Mouse (Mus musculus): ENCODE data around the gene Rnf220. TPM values are rescaled to one million over a fixed set of nuclear protein-coding genes. Genes with fewer than 3 reads are reported as not detected.

The Rnf220 gene
- polyA plus RNA-seq, 1 experiment from 2014 or later = 115 TPM

DNA sequence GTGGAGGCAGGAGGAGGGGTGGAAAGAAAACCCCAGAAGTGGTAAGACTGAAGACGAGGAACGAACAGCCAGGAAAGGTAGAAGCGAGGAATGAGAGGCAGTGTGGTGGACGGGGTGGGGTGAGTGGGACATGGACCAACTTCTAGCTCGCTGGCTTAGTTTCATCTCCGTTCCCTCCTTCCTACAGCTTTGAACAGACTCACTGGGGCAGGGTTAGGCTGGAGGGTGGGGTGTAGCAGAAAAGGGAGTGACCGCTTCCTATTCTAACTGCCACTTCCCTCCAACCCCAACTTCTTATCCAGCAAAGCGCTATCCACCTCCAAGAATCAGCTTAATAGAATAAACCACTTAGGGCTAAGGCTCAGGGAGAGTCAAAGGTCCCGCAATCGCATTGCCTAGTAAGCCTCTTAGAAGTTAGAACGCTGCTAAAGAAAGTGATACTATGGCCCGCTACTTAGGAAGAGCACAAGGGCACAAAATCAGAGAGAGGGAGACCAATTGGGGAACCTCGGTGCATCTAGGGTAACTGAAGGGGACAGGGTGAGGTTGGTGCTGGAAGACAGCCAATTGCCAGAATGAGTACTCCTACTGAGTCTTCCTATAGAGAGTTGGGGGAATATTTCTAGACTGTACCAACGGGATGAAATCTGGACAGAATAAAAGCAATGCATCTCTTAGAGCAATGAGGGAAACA, 23.4 kb downstream of the Rnf220 start:
- H3K9me3 ChIP-seq (replicated peaks) = no peaks in the 10 kb centered on the region
- ATAC-seq = no peak
- no peak overlapping the region for H3K4me3 ChIP-seq
- no peaks in the 10 kb centered on the region for H3K36me3 ChIP-seq (ENCODE audit: poor library complexity, severe bottlenecking)
- peaks cover 20% of the 10 kb centered on the region; the same call in 1 of the 2 replicates for H3K27me3 ChIP-seq
- H3K9ac ChIP-seq = no peak overlapping the region
- H3K4me1 ChIP-seq = peaks cover 10% of the 10 kb centered on the region
- H3K4me2 ChIP-seq = no peak overlapping the region
- no peak overlapping the region for H3K27ac ChIP-seq
- 54% methylated on average over 14 of the region's 14 CpGs for WGBS

- no peaks in the 10 kb centered on the region for H3K9me3 ChIP-seq (replicated peaks)
- peaks cover 11% of the 10 kb centered on the region for H3K4me1 ChIP-seq
- 76% methylated on average over 4 of the region's 4 CpGs for WGBS
- no peaks in the 10 kb centered on the region for H3K36me3 ChIP-seq (ENCODE audit: poor library complexity, severe bottlenecking)
- H3K4me2 ChIP-seq = no peak overlapping the region
- H3K9ac ChIP-seq = no peak overlapping the region
- H3K27ac ChIP-seq = no peak overlapping the region
- H3K4me3 ChIP-seq = no peak overlapping the region
- peaks cover 5% of the 10 kb centered on the region; the same call in 1 of the 2 replicates for H3K27me3 ChIP-seq
- no peak for ATAC-seq
Observed at GRCm38 (mm10) chr4:117469471-117469870, 27.4 kb downstream of the Rnf220 start.

GRCm38 (mm10) chr4:117467936-117468335, 28.9 kb downstream of the Rnf220 start:
- peaks cover 11% of the 10 kb centered on the region for H3K4me1 ChIP-seq
- no peak for ATAC-seq
- WGBS = 82% methylated on average over 7 of the region's 7 CpGs

DNA sequence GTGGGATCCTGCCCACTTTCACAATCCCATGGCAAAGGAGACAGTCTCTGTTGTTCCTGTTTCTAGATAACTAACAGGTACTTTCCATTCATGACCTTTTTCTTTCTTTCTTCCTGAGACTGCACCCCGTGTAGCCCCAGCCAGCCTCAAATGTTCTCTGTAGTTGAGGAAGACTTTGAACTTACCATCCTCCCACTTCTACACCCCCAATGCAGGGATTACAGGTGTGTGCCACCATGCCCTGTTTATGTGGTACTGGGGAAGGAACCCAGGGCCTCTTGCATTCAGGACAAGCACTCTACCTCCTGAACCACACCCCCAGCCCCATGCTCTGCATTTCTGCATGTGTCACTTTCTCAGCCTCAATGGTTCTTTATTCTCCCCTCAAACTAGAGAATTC, 47.7 kb downstream of the Rnf220 start:
- Histone ChIP-seq H3K36me3 (ENCODE audit: poor library complexity, severe bottlenecking) (no peaks in the 10 kb centered on the region), H3K4me2 (no peak overlapping the region), H3K4me3 (no peak overlapping the region), H3K27ac (no peak overlapping the region), H3K9me3 (replicated peaks) (no peaks in the 10 kb centered on the region), H3K27me3 (no peaks in the 10 kb centered on the region), H3K4me1 (no peaks in the 10 kb centered on the region), H3K9ac (no peak overlapping the region)
- WGBS = 75% methylated on average over 1 of the region's 1 CpGs
- no peak for ATAC-seq

More at GRCm38 (mm10) chr4:117467936-117468335, 28.9 kb downstream of the Rnf220 start:
- Histone ChIP-seq H3K36me3 (ENCODE audit: poor library complexity, severe bottlenecking) (no peaks in the 10 kb centered on the region), H3K4me2 (no peak overlapping the region), H3K9ac (no peak overlapping the region), H3K27me3 (no peaks in the 10 kb centered on the region), H3K9me3 (replicated peaks) (no peaks in the 10 kb centered on the region), H3K4me3 (no peak overlapping the region), H3K27ac (no peak overlapping the region)

DNA sequence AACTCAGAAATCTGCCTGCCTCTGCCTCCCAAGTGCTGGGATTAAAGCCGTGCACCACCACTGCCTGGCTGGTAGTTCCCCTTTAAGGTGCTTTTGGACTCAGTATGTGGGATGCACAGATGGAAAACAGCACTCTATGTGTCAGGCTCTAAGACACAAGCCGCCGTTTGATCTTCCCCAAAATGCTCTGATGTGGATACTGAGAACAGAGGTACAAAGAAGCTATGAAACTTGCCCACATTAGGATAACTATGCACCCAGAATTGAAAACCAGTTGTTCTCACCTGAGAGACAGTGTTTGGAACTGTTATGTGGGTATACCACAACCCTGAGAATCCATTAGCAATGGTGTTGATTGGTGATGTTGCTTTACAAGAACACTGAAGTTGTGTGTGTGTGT, 48.9 kb downstream of the Rnf220 start:
- H3K9ac ChIP-seq = no peak overlapping the region
- ATAC-seq = no peak
- H3K4me1 ChIP-seq = no peaks in the 10 kb centered on the region
- no peak overlapping the region for H3K27ac ChIP-seq
- no peaks in the 10 kb centered on the region for H3K27me3 ChIP-seq
- H3K9me3 ChIP-seq (replicated peaks) = no peaks in the 10 kb centered on the region
- 91% methylated on average over 3 of the region's 3 CpGs for WGBS
- no peak overlapping the region for H3K4me3 ChIP-seq
- H3K36me3 ChIP-seq (ENCODE audit: poor library complexity, severe bottlenecking) = no peaks in the 10 kb centered on the region
- no peak overlapping the region for H3K4me2 ChIP-seq

- Histone ChIP-seq H3K4me3 (no peak overlapping the region), H3K9me3 (replicated peaks) (no peaks in the 10 kb centered on the region), H3K9ac (no peak overlapping the region), H3K4me1 (no peaks in the 10 kb centered on the region), H3K27me3 (no peaks in the 10 kb centered on the region), H3K4me2 (no peak overlapping the region), H3K27ac (no peak overlapping the region), H3K36me3 (ENCODE audit: poor library complexity, severe bottlenecking) (no peaks in the 10 kb centered on the region)
- WGBS = 82% methylated on average over 19 of the region's 19 CpGs
- ATAC-seq = no peak
Observed at GRCm38 (mm10) chr4:117445516-117446207, 51.2 kb downstream of the Rnf220 start.

- H3K4me1 ChIP-seq = peaks cover 4% of the 10 kb centered on the region; the same call in 1 of the 2 replicates
- no peak overlapping the region for H3K4me3 ChIP-seq
- 0 out of 2 replicates have a peak, but pooled peaks cover 7% of the 10 kb centered on the region for H3K27me3 ChIP-seq
- H3K27ac ChIP-seq = no peak overlapping the region
- H3K4me2 ChIP-seq = no peak overlapping the region
- ATAC-seq = no peak
- WGBS = 87% methylated on average over 3 of the region's 3 CpGs
- H3K9me3 ChIP-seq (replicated peaks) = no peaks in the 10 kb centered on the region
- H3K36me3 ChIP-seq (ENCODE audit: poor library complexity, severe bottlenecking) = no peaks in the 10 kb centered on the region
- H3K9ac ChIP-seq = no peak overlapping the region
Observed at GRCm38 (mm10) chr4:117438919-117439318, 57.9 kb downstream of the Rnf220 start.

DNA sequence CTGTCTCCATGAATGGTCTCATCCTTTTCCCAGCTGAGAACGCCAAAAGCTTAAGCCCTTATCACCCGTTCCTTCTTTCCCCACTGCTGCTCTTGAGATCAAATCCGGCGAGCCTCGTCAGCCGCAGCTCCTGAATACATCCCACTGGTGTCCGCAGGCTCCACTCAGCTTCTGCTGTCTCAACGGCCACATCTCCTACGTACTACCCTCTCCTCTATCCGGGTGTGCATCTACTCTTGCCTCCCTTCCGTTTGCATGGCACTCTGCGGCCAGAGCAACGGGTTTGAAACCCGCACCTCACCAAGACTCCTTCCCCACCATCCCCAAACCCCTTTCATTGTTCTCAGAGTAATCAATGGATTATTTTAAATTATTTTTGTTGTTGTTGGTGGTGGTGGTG, 58.8 kb downstream of the Rnf220 start:
- no peaks in the 10 kb centered on the region for H3K36me3 ChIP-seq (ENCODE audit: poor library complexity, severe bottlenecking)
- H3K9me3 ChIP-seq (replicated peaks) = no peaks in the 10 kb centered on the region
- WGBS = 82% methylated on average over 14 of the region's 14 CpGs
- no peak overlapping the region for H3K4me2 ChIP-seq
- no peak overlapping the region for H3K27ac ChIP-seq
- 0 out of 2 replicates have a peak, but pooled peaks cover 7% of the 10 kb centered on the region for H3K27me3 ChIP-seq
- no peak overlapping the region for H3K4me3 ChIP-seq
- H3K4me1 ChIP-seq = peaks cover 4% of the 10 kb centered on the region; the same call in 1 of the 2 replicates
- ATAC-seq = no peak
- no peak overlapping the region for H3K9ac ChIP-seq

GRCm38 (mm10) chr4:117436995-117437660, 59.7 kb downstream of the Rnf220 start:
- no peak for ATAC-seq
- Histone ChIP-seq H3K4me2 (no peak overlapping the region), H3K27me3 (0 out of 2 replicates have a peak, but pooled peaks cover 7% of the 10 kb centered on the region), H3K4me3 (no peak overlapping the region), H3K4me1 (peaks cover 4% of the 10 kb centered on the region; the same call in 1 of the 2 replicates), H3K36me3 (ENCODE audit: poor library complexity, severe bottlenecking) (no peaks in the 10 kb centered on the region), H3K9ac (no peak overlapping the region), H3K9me3 (replicated peaks) (no peaks in the 10 kb centered on the region), H3K27ac (no peak overlapping the region)
- 29% methylated on average over 14 of the region's 14 CpGs for WGBS

DNA sequence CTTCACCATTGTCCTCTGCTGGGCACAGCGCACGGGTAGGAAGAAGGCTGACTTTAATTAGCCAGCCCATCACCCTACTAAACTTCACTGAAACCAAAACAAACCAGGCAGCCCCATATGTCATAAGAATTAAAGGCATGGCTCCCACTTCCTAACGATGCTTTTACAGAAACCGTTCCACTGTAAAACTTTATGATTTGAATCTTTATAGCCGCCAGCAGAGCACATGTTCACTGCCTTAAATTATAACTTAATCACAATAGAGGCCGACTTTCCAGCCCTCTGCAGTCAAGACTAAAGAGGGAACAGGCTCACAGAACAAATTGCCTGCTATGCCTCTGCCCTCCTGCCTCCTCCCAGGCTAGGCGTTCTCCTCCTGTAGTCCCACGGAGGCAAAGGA, 62.5 kb downstream of the Rnf220 start:
- Histone ChIP-seq H3K27me3 (peaks cover 18% of the 10 kb centered on the region; the same call in 1 of the 2 replicates), H3K9ac (no peak overlapping the region), H3K27ac (no peak overlapping the region), H3K4me3 (no peak overlapping the region), H3K36me3 (ENCODE audit: poor library complexity, severe bottlenecking) (no peaks in the 10 kb centered on the region), H3K9me3 (replicated peaks) (no peaks in the 10 kb centered on the region), H3K4me1 (peaks cover 4% of the 10 kb centered on the region; the same call in 1 of the 2 replicates), H3K4me2 (no peak overlapping the region)
- WGBS = 58% methylated on average over 8 of the region's 8 CpGs
- ATAC-seq = no peak

DNA sequence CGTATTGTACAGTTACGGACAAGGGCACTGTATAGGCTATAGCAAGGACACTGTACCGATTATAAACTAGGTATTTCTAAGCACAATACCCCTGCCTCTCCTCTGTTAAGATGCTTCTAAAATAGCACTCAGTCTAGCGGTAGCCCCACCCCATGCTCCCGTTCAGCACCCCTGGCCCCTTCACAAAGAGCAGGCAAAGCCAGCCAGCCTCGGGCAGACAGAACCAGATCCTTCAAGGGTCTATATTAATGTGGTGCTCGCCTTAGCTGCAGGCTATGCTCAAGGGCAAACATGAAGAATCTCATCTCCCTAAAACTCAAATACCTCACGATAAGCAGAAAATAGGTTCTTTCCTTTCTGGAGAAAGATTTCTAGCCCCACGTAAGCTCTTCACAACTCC, 67.2 kb downstream of the Rnf220 start:
- Histone ChIP-seq H3K27me3 (peaks cover 11% of the 10 kb centered on the region; the same call in 1 of the 2 replicates), H3K36me3 (ENCODE audit: poor library complexity, severe bottlenecking) (no peaks in the 10 kb centered on the region), H3K4me2 (no peak overlapping the region), H3K4me3 (no peak overlapping the region), H3K9ac (no peak overlapping the region), H3K4me1 (0 out of 2 replicates have a peak, but pooled peaks cover 3% of the 10 kb centered on the region), H3K27ac (no peak overlapping the region), H3K9me3 (replicated peaks) (no peaks in the 10 kb centered on the region)
- no peak for ATAC-seq
- WGBS = 72% methylated on average over 9 of the region's 9 CpGs

- 49% methylated on average over 12 of the region's 12 CpGs for WGBS
- Histone ChIP-seq H3K4me3 (no peak overlapping the region), H3K27me3 (peaks cover 11% of the 10 kb centered on the region; the same call in 1 of the 2 replicates), H3K9ac (no peak overlapping the region), H3K4me2 (no peak overlapping the region), H3K4me1 (0 out of 2 replicates have a peak, but pooled peaks cover 3% of the 10 kb centered on the region), H3K36me3 (ENCODE audit: poor library complexity, severe bottlenecking) (no peaks in the 10 kb centered on the region), H3K9me3 (replicated peaks) (no peaks in the 10 kb centered on the region), H3K27ac (no peak overlapping the region)
- no peak for ATAC-seq
Observed at GRCm38 (mm10) chr4:117427540-117427939, 69.3 kb downstream of the Rnf220 start.

All from forebrain, embryonic 13.5 days (tissue).